Mouse (Mus musculus): Measurements from ENCODE around the gene Traf2.

Traf2 gene

GRCm38 (mm10) chr2:25493476-25493961 is 53.2 kb downstream of the Traf2 start, which contains the start of gene Lcn12:
TSS of gene Lcn12 (minus strand) at chr2:25493911.
- no peak for DNase-seq (ENCODE audit: low read depth, low spot score)

GRCm38 (mm10) chr2:25492988-25493387 is 53.8 kb downstream of the Traf2 start:
- no peak for DNase-seq (ENCODE audit: low read depth, low spot score)

GRCm38 (mm10) chr2:25488671-25489068 is 58.1 kb downstream of the Traf2 start:
- DNase-seq (ENCODE audit: low read depth, low spot score): no peak

- DNase-seq (ENCODE audit: low read depth, low spot score): no peak
Measured at GRCm38 (mm10) chr2:25487965-25488670, 58.6 kb downstream of the Traf2 start.

GRCm38 (mm10) chr2:25484901-25485647 is 61.7 kb downstream of the Traf2 start:
- DNase-seq (ENCODE audit: low read depth, low spot score): no peak

- DNase-seq (ENCODE audit: low read depth, low spot score): no peak
Measured at GRCm38 (mm10) chr2:25482969-25483368, 63.8 kb downstream of the Traf2 start.

- no peak for DNase-seq (ENCODE audit: low read depth, low spot score)
Measured at GRCm38 (mm10) chr2:25480541-25480940, 66.2 kb downstream of the Traf2 start.

- DNase-seq (ENCODE audit: low read depth, low spot score): no peak
Measured at GRCm38 (mm10) chr2:25479551-25480311, 67.0 kb downstream of the Traf2 start.

GRCm38 (mm10) chr2:25477967-25478675 is 68.6 kb downstream of the Traf2 start:
- DNase-seq (ENCODE audit: low read depth, low spot score): no peak

GRCm38 (mm10) chr2:25477541-25477940 is 69.2 kb downstream of the Traf2 start:
- no peak for DNase-seq (ENCODE audit: low read depth, low spot score)

GRCm38 (mm10) chr2:25472550-25472949 is 74.2 kb downstream of the Traf2 start:
- no peak for DNase-seq (ENCODE audit: low read depth, low spot score)

GRCm38 (mm10) chr2:25469969-25470368 is 76.8 kb downstream of the Traf2 start, which contains the start of gene Ptgds:
TSS of gene Ptgds (minus strand) at chr2:25470046.
- DNase-seq (ENCODE audit: low read depth, low spot score): no peak

GRCm38 (mm10) chr2:25468962-25469915 is 77.5 kb downstream of the Traf2 start:
- DNase-seq (ENCODE audit: low read depth, low spot score): no peak
